Mouse (Mus musculus): Measurements from ENCODE around the gene Pon3.

DNA sequence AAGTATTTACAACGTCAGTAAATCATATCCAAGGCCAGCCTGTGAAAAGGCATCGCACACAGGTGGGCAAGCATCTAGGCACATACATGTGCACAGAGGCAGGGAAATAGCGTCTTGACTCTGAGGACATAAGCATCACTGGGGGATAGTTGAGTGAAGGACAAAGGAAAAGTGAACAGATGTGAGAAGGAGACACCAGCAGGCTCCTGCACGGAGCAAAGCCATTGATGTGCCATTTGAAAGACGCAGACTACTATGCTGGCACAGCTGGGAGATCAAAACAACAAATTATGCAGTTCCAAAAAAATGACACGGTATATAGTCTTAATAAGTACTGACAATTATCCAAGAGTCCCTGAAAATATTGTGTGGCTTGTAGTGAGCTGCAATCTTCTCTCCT lies 68.5 kb downstream of the Pon3 start:
- TF ChIP-seq CTCF (IDR thresholded peaks at IDR 0.05; ENCODE audit: low read depth) (no peak), EP300 (IDR thresholded peaks at IDR 0.05; ENCODE audit: low read depth) (no peak)
